Mouse (Mus musculus) left cerebral cortex, postnatal 36 days (tissue): ENCODE data around the gene Lingo2. TPM values are rescaled to one million over a fixed set of nuclear protein-coding genes. Genes with fewer than 3 reads are reported as not detected.

Experiments
- DNase-seq, 2 experiments: peaks; one replicate each; pipeline ENCODE4 v3.0.0; 2021 to 2022; ENCODE audit warnings: low spot score in 2 of 2, mixed read lengths in 1 of 2
- intact Hi-C: fragments of 180-260 bp; cut with DNase I; formaldehyde crosslinking; loops from one replicate; pipeline ENCODE4 v1.15.1; 2025
- total RNA-seq, 2 experiments: library from RNA; stranded (reverse); gene quantifications; 2 replicates each; pipeline ENCODE4 v1.2.3; 2021

Lingo2 gene
- total RNA-seq, 2 experiments from 2014 or later: 64.3 to 89.5 TPM

- no peak for DNase-seq
- intact Hi-C loops: no loop called here
Observed at GRCm38 (mm10) chr4:35897769-35898564, 1053.6 kb downstream of the Lingo2 start.

GRCm38 (mm10) chr4:35885591-35886542 is 1065.7 kb downstream of the Lingo2 start:
- intact Hi-C loops: no loop called here

GRCm38 (mm10) chr4:35884946-35885460 is 1066.5 kb downstream of the Lingo2 start:
- intact Hi-C loops: no loop called here
- DNase-seq: no peak

More at GRCm38 (mm10) chr4:35885591-35886542, 1065.7 kb downstream of the Lingo2 start:
- no peak for DNase-seq

- DNase-seq: no peak
- intact Hi-C loops: no loop called here
Observed at GRCm38 (mm10) chr4:35846518-35846917, 1105.0 kb downstream of the Lingo2 start.

- no peak for DNase-seq
- intact Hi-C loops: no loop called here
Observed at GRCm38 (mm10) chr4:35845140-35845539, 1106.4 kb downstream of the Lingo2 start.

GRCm38 (mm10) chr4:35844518-35844917 is 1107.0 kb downstream of the Lingo2 start:
- no peak for DNase-seq
- intact Hi-C loops: no loop called here

GRCm38 (mm10) chr4:35823322-35823870 is 1128.2 kb downstream of the Lingo2 start:
- intact Hi-C loops: no loop called here
- no peak for DNase-seq

- DNase-seq: no peak
- intact Hi-C loops: no loop called here
Observed at GRCm38 (mm10) chr4:35820701-35821100, 1130.8 kb downstream of the Lingo2 start.

GRCm38 (mm10) chr4:35814698-35815097 is 1136.8 kb downstream of the Lingo2 start:
- intact Hi-C loops: no loop called here
- DNase-seq: no peak

- intact Hi-C loops: no loop called here
- no peak for DNase-seq
Observed at GRCm38 (mm10) chr4:35807497-35808210, 1143.9 kb downstream of the Lingo2 start.

- no peak for DNase-seq
- intact Hi-C loops: no loop called here
Observed at GRCm38 (mm10) chr4:35806881-35807464, 1144.6 kb downstream of the Lingo2 start.

- no peak for DNase-seq
- intact Hi-C loops: no loop called here
Observed at GRCm38 (mm10) chr4:35784255-35784921, 1167.2 kb downstream of the Lingo2 start.

- intact Hi-C loops: no loop called here
- no peak for DNase-seq
Observed at GRCm38 (mm10) chr4:35770810-35771209, 1180.7 kb downstream of the Lingo2 start.

- intact Hi-C loops: no loop called here
- no peak for DNase-seq
Observed at GRCm38 (mm10) chr4:35766905-35767304, 1184.6 kb downstream of the Lingo2 start.

GRCm38 (mm10) chr4:35761181-35761580 is 1190.4 kb downstream of the Lingo2 start:
- intact Hi-C loops: no loop called here

GRCm38 (mm10) chr4:35752121-35752860 is 1199.3 kb downstream of the Lingo2 start:
- no peak for DNase-seq
- intact Hi-C loops: no loop called here

More at GRCm38 (mm10) chr4:35761181-35761580, 1190.4 kb downstream of the Lingo2 start:
- no peak for DNase-seq

- intact Hi-C loops: no loop called here
- no peak for DNase-seq
Observed at GRCm38 (mm10) chr4:35746693-35747092, 1204.9 kb downstream of the Lingo2 start.

- DNase-seq: no peak
- intact Hi-C loops: no loop called here
Observed at GRCm38 (mm10) chr4:35724774-35725173, 1226.8 kb downstream of the Lingo2 start.
